Mouse (Mus musculus) 416B (cell line): ENCODE results near the gene Bace2.

Source experiments
- DNase-seq: peaks from one replicate; pipeline ENCODE4 v3.0.0; 2011; ENCODE audit warnings: low read depth

Bace2 gene

DNA sequence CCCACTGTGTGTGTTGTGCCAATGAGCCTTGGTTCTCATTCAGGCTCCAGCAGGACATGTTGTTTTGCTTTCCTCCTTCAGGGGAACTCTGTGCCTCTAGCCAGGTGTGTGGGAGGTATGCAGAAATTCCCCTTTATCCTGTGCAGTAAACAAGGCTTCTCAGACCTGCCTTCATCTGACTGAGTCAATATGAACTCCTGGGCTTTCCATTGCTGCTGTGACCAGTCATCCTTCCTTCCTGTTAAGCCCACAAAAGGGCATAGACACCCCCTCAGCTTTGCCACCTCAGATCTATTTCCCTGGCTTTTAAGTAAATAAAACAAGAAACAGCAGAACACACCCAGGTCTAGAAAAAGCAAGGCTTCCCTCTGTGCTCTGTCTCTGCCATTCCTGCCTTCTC is 45.2 kb downstream of the Bace2 start:
- DNase-seq, result peak; percentile 70

DNA sequence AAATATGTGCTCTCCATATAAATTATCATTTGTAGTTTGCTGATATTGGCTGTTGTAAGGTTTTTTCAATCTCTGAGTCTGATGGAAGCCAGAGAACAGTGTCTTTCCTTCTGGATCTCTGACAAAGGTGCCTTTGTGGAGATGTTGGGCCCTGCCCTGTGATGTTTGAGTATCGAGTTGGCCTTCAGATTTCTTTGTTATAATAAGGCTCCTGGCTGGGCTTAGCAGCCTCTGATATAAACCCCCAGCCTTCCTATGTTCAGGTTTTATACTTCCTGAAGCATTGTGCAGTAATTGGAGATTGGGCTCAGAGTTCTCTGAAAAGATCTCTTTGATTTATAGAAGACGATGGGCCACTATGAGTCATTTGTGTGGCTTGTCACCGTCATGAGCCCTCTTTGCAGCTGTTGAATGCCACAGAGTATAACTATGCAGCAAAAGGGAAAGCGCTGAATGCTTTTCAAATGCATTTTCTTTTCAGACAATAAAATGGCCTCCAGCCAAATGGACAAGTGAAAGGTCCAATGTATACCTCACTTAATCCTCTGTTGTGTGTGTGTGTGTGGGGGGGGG is 45.8 kb downstream of the Bace2 start:
- peak; percentile 74 for DNase-seq

DNA sequence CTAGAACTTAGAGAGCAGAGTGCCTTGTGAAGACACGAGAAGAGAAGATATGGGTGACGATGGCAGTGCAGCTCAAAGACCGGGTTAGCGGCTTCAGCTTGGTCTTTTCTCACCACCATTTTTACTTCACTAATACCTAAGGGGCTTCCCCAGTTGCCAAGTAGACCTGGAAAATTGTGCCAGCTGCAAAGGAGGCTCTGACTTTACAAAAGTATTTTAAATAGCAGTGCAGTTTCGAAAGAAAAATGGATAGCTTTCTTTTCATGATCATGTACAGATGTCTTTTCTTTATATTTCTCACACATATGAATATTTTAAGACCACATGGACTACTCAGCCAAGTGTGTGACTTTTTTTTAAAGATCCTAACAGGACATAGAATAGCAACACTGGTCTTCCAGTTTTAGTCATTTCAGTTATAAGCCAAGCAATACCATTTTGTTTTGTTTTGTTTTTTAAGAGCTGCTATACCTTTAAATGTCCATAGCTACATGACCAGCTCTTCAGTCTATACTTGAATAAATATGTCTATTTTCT is 49.0 kb downstream of the Bace2 start:
- DNase-seq, result no peak

DNA sequence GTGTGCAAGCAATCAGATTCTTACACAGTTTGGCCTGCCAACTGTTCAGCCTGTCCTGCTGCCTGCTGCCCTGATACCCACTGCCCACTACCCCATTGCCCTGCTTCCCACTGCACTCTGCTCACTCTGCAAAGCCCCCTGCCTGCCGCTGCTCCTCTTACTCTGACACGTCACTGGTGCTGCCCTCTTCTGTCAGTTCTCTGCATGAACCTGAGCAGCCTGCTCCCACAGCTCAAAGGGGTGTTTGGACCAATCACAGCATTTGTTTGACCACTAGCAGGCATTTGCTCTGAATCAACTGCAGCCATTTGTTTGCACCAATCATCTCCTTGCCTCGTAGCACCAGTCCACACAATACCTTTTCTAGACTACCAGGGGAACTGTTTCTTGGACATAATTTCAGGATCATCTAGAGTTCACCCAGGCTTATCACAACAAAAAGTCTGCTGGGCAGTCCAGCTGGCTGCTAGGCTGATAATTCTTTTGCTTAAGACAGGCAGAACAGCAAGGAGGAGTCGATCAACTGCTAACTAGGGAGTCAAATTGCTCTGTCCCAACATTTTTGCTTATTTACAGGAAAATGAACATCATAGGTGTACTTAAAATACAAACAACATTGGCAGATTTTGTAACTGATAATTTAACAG is 61.5 kb downstream of the Bace2 start:
- DNase-seq, result peak; percentile 64

DNA sequence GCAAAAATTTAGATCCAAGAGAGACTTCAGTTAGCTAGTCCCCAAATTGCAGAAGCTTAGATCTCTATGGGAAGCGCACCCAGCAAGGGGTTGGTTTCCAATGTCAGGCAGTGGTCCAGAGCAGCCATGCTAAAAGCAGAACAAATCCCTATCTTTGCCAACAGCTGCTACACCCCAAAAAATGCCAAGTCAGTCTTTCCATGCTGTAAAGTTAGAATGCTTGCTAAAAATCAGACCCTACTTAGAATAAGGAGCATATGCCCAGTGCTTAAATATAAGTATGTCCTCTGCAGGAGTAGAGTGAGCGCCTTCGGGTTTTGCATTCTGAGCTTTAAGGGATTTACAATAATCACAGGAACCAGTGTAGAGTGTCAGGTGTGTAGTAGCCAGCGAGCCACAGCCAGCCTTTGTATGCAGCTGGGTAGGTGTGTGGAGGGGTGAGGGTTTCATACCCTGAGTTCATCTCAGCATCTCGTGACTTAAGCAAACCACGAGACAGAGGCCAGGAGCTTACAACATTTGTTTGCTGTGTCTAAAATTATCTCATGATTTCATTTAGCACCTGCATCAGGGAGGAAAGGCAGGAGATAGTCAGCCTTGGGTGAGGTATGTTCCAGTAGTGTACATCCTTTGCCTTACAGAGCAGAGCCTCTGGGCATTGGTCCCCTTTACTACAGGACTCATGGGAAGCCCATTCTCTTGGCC is 62.4 kb downstream of the Bace2 start:
- DNase-seq, result no peak

DNA sequence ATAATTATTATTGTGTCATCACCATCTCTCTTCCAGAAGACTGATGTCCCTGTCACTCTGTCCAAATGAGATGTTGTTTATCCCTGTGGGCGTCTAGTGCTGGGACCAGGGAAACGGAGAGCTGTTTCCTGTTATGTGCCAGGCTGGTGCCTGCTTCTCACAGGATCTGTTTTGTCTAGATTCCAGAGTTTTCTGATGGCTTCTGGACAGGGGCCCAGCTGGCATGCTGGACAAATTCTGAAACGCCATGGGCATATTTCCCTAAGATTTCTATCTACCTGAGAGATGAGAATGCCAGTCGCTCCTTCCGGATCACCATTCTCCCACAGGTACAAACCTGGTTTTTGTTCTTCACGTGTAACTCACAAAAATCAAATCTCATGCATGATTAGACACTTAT is 65.1 kb downstream of the Bace2 start:
- no peak for DNase-seq

DNA sequence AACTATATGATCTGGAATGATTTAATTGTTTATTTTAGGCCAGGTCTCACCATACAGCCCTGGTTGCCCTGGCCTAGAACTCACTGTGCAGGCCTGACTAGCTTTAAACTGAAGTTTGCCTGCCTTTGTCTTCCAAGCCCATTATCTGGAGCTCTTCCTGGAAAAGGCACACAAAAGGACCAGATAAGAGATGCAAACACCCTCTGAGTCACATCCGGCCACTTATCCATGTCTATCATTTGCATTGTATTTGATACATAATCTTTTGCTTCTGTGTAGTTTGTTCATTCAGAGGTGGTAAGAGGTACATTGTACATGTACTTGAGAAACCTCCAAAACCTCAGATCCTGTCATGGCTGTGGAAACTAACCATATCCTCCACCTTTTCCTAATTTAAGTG is 67.1 kb downstream of the Bace2 start:
- peak; percentile 69 for DNase-seq

DNA sequence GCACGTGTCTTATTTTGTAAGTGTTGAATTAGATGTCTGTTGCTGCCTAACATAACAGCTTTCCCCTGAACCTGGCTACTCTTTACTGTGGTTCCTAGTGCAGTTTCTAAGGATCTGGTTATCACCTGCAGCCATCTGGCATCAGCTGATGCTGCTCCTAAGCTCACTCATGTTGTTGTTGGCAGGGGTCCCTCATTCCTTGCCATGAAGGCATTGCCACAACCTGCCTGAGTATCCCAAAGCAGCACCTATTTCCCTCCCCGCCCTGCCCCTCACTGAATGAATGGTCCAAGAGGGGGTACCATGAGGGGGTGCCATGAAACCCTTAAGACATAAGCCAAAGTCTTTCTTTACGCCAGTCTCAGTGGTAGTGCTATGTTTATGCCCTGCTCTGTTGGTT is 71.5 kb downstream of the Bace2 start:
- no peak for DNase-seq

DNA sequence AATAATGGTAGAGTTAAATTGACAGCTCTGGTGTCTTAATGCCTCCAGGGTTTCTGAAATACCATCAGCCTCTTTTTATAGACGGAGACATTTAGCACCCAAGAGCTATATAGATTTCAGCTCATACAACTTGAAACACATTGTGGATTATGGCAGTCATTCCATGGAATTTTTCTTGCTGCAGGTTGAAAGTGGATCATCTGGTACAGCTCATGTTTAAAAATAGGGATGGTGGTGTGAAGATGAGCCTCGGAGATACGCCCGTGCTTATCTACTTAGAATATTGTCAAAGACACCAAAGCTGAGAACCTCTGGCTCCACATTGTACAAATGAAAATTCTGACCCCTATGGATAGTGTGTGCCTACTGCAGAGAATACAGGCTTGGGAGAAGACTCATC is 73.5 kb downstream of the Bace2 start:
- no peak for DNase-seq

DNA sequence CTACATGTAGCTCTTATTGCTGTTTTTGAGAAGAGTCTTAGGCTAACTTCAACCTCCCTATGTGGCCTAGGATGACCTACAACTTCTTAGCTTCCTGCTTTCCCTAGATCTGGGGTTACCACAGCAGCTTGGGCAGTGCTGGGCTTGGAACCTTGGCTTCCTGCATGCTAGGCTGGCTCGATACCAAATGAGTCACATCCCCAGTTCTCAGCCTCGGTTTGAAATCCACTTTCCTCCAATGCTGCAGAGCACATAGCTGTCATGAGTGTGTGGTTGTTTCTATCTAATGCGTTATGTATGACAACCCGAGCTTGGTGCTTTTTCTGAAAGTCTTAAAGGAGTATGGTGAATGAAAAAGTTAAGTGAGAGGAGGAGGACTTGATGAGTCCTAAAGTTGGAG is 74.8 kb downstream of the Bace2 start:
- peak; percentile 98 for DNase-seq

DNA sequence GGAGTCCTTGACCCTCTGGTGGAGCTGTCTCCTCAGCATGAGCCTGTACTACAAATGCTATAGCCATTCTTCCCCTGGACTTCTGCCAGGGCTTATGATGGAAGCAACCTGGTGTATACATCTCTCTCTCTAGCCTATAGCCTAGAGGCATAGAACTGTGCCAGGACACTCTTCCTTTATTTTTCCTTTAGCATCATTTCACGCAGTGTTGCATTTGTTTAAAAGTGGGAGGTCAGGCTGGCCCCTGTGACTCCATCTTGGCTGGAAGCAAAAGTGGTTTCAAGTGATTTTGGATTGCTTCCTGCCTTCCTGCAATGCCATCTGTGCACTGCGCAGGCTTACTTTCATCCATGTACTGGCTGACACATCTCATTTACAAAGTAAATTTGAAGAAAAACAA is 77.7 kb downstream of the Bace2 start:
- no peak for DNase-seq

DNA sequence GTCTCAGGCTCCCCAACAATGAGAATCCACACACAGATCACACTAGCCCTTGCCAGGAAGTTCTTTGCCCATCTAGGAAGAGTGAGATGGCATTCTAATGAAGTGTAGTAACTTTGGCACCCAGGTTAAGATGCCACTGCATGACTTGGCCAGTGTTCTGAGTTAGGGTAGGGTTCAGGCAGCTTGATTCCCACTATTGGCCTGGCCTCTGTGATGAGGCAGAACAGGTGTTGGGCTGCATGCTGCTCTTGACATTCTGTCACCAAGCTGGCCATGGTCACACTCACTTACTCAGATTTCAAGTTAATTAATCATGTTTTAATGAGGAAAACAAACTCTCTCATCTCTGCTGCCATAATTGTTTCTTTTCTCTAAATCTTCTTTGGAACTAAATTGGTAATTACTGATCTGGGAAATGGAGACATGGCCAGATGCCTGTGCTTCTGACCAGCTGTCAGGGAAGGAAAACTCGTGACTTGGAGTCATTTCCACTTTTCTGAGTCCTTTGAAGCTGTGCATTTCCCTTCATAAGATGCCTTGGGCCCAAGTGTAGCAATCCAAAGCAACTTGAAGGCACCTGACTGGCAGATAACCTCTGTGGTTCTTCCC is 81.0 kb downstream of the Bace2 start:
- no peak for DNase-seq

DNA sequence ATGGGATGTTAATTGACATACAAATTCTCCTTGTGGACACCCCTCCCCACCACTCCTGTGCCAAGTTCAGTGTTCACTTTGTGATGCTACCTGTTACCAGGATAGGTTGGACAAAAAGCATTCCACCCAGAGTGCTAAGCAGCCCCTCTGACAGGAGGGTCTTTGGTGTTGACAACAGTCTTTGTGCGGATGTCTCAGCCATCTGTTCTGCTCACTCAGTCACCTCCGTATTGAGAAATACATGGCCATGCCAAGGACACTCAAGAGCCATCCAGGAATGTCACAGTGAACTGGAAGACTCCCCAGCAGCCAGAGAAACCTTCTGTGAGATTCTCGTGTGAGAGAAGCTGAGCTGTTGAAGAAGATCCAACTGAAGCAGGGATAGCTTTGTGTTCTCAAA is 81.6 kb downstream of the Bace2 start:
- no peak for DNase-seq

DNA sequence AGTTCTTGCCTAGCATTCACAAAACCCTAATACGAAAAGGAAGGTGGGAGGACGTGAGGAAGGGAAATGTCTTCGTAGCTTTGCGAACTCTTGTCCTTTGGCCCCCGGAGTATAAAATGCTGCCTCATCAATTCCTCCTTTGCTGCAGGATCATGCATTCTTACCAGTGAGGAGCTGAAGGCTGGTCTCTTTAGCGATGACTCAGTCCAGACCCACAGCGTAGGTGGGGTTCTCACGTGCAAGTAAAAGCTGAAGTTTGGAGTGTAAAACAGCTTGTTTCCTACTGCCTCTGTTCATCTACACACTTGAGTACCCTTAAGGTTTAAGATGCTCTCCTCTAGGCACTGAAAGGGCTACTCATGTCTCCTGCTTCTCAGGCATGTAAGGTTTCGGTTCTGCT is 85.4 kb downstream of the Bace2 start:
- no peak for DNase-seq

DNA sequence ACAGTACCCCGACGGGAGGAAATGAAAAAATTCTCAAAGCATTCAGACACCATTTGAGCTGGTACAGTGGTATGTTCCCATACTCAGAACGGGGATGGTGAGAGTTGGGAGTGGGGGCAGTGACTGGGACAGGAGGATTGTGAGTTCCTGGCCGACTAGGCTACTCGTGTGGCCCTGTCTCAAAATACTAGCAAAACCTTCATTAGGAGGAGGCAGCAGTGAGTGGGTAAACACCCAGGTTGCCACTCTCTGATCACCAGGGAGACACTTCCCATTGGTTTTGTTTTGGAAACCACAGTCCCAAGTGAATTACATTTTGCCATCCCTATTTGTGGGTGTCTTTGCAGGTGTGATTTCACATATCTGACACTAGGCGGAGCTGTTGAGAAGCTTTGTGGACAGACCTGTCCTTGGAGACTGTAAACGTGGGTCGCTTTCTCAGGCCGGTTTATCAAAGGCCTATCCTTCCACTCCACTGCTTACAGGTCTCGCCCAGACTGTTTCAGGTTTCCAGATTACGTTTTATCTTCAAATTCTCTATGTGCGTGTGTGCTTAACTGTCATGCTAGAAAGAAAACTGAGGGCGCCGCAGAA is 87.2 kb downstream of the Bace2 start:
- DNase-seq, result peak; percentile 86

DNA sequence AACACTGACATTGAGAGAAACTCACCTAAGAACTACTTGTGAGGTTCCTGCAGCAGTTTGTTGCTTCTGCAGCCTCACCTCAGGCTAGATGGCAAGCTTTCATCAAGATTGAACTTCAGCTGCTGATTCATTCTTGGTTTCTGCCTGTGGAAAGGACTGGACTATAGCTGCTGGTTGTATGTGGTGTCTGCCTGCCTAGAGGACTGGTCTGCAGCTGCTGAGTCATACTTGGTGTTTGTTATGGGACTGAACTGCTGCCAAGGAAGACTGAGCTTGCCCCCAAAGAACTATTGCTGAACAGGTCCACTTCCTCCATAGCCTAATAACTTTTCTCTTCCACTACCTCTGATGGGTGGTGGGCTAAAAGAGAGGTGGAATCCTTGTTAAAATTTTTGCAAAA is 90.8 kb downstream of the Bace2 start:
- peak; percentile 89 for DNase-seq

DNA sequence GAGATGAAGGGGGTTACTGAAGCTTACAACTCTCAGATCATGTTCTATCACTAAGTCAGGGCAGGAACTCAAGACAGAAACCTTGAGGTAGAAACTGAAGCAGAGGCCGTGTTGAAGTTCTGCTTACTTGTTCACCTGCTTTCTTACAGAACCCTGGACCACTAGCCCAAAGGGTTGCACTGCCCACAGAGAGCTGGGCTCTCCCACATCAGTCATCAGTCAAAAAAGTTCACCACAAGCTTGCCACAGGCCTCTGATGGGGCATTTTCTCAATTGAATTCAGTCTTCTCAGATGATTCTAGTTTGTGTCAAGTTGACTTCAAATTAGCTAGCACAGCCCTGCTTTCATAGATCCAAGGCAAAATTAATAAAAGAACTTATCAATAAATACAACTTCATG is 103.3 kb downstream of the Bace2 start:
- no peak for DNase-seq

DNA sequence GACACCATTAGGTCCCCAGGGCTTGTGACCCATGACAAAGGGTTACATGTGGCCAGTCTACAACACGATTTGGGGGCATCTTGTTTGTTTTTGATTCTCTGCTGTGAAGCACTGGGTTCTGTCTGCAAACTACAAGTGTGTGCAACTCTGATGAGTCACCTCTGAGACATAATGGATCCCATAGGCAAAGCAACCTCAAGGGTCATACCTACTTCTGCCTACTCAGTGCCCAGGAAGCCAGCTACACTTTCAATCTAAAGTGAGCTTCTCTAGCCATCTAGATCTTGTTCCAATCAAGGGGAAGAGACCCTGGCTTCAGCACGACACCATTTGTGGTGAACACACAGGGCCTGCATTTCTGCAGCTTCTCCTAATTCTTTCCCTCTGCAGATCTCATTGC is 104.7 kb downstream of the Bace2 start:
- peak; percentile 69 for DNase-seq

DNA sequence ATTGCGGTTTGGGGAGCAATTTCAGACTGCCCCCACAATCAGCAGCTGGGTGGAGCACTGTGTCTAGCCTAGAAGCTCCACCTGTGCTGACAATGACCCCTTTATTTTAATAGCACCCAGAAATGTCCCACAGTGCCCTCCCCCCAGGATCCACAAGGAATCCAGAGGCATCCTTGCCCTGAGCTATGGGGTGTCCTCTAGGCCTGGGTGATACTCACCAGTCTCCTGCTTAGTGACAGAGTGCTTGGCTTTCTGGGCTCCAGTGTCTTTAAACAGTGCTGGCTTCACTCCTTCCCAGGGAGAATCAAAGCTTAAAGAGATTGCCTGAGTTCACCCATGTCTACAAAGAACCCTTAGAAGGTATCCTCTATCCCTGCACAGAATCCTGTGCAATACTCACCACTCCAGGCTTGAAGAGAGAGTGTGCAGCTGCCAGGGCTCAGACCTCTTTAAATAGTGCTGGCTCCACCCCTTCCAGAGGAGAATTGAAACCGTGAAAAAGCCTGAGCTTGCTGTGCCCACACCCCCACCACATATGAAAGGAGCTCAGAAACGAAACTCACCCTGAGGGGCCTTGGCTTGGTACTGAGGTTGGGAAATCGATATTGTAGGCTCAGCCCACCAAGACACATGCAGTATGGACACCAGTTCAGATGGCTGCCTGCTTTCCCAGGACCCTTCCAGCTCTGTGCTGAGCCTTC is 106.1 kb downstream of the Bace2 start, which contains the start of gene Mx1:
Mx1 (minus strand) TSS at position 427 of the 701 bp plus-strand sequence.
- DNase-seq, result peak; percentile 62

DNA sequence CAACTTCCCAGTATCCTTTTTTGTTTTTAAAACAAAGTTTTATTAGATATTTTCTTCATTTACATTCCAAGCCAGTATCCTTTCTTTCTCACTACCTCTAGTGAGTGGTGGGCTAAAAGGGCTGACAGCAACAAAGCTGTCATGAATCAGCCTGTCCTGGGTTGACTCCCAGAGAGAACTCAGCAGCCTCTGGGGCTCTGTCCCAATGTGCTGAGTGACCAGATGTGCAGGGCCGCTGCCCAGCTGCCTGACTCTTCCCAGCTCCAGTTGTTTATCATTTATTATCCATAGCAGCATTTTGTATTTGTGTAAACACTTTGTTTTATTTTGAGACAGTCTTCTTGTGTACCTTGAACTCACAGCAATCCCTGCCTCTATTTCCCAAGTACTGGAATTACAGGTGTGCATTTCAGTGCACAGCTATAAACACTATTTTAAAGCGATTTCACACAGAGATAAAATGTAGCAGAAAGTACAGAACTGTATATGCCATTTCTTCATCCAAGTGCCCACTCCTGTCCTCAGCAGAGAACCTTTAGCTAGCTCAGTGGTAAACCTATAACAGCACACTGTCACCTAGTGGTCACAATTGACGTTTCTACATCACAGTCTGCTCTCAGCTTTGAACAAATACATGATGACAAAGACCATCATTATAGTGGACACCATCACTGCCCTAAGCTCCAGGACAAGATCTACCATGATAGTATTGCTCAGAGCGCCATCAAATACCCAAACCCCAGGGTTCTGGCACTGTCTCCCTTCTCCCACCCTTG is 109.8 kb downstream of the Bace2 start:
- DNase-seq, result peak; percentile 85

DNA sequence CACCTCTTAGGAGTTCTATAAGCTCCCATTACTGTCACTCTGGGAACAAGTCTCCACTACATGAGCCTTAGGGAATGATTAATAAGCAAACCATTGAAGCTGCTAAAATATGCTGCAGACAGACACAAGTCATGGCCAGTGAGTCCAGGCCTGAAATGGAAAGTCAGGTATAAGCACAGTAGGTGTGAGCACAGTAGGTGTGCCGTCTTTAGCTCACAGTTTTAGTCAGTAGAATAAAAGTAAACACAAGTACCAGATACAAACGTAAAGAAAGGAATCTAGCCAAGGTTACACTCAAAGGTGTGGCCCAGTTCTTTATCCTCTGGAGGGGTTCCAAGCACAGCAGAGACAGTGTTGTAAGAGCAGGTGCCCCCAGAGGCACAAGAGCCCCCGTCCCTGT is 110.9 kb downstream of the Bace2 start:
- no peak for DNase-seq
